Mouse (Mus musculus) small intestine, adult 2 months (tissue): ENCODE results near the gene Ankrd10.

Source experiments
- CTCF ChIP-seq: fragments of 200-500 bp; IDR thresholded peaks from 2 replicates; pipeline ENCODE4 v1.5.1; 2012; ENCODE audit warnings: low read depth, mild to moderate bottlenecking, control low read depth, inconsistent platforms, low read length, moderate library complexity, mixed read lengths; ENCODE audit not compliant: insufficient replicate concordance, insufficient read length; ENCODE audit errors: extremely low read depth
- POLR2A ChIP-seq: fragments of 200-500 bp; IDR thresholded peaks from 2 replicates; pipeline ENCODE4 v1.6.1; 2012; ENCODE audit warnings: low read depth, mild to moderate bottlenecking, control low read depth, inconsistent platforms, low read length, moderate library complexity

DNA sequence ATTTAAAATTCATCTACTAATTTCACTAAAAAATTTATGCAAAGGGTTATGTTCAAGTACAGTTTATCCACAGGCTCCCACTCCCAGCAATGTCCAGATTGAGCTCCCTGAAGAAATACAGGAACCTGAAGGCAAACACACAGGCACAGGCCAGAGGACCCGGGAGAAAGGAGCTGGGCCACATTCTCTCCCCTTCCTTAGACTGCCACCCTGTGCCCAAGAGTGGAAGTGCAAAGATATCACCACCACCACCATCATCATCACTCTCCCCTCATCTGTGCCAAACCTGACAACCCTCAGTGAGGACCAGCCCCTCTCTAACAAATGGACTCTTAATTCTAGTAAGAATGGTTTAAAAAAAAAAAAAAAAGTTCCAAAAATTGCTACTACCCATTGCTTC is 19.3 kb downstream of the Ankrd10 start:
- TF ChIP-seq POLR2A (no peak), CTCF (peak; percentile 83; the same call in 1 of the 2 replicates)
